Mouse (Mus musculus): ENCODE data around the gene 3110082I17Rik. TPM values are rescaled to one million over a fixed set of nuclear protein-coding genes. Genes with fewer than 3 reads are reported as not detected.
A peak's percentile ranks its signal among the peaks of the same experiment; 100 is the strongest.

The 3110082I17Rik gene
- total RNA-seq (2015) (12.4 and 15.8 TPM in 2 replicates), total RNA-seq (2017) (10.8 and 11.4 TPM in 2 replicates)

DNA sequence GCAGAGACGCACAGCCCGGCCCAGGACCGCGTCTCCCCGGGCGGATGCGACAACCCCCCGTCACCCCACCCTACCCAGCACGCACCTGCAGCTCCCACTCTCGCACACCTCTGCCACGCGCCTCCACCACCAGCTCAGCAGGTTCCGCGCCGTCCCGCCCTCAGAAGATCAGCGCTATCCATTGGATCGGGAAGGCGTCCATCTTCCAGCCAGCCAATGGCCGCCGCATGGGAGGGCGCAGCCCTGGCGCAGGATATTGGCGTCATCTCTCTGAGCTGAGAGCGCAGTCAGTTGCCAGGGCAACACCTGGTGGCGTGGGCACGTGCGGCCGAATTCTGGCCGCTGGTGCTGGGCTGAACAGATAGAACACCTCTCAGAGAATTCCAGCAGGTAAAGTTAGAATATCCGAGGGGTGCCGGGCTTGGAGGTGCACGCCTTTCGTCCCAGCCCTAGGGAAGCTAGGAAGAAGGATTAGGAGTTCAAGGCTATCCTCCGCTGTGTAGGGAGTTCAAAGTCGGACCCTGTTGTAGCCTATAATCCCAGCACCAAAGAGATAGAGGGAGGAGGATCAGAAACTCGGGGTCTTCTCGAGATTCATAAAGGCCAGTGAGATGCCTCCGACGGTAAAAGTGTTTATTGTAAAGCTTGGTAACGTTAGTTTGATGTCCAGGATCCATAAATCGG lies at the start of gene 3110082I17Rik:
Gene 3110082I17Rik (minus strand): TSS at position 144 of the 684 bp plus-strand sequence.
- ATAC-seq (ENCODE audit: poor library complexity, severe bottlenecking) = peak; percentile 100

DNA sequence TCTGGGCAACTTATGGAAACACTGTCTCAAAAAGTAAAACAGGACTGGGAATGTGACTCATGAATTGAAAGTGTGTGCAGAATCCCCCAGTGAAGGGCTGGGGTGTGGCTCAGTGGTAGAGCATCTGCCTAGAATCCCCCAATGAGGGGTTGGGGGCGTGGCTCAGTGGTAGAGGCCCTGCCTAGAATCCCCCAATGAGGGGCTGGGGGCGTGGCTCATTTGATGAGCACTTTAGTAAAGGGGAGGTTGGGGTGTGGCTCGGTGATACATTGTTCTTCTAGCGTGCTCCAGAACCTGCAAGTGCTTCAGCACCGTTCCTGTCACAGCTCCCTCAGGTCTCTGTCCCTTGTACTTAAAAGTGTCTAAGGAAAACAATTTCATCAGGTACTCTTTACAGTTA lies 45.9 kb upstream of the 3110082I17Rik start:
- ATAC-seq (ENCODE audit: poor library complexity, severe bottlenecking) = no peak

DNA sequence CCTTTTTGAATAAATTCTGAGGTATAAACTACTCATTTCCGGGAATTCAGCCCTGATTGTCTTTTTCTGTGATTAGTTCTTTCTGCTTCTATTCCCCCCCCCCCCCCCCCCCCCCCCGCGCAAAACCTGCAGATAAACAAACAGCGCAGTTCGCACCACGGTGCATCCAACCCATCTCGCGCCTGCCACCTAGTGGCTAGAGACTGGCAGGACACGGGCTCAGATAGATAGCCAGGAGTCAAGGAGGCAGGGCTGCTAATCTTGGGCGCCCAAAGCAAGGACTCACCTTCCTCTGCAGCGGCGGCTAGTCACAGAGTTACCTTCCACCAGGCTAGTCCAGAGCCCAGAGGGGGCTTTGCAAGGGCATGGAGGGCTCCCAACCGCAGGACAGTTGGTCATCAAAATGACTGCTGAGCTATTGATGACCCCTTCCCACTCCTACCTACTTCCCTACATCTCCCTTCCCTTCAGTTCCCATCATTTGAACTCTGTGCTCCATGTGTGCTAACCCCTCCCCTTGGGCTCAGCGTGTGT lies 44.8 kb upstream of the 3110082I17Rik start:
- ATAC-seq (ENCODE audit: poor library complexity, severe bottlenecking) = peak; percentile 99

DNA sequence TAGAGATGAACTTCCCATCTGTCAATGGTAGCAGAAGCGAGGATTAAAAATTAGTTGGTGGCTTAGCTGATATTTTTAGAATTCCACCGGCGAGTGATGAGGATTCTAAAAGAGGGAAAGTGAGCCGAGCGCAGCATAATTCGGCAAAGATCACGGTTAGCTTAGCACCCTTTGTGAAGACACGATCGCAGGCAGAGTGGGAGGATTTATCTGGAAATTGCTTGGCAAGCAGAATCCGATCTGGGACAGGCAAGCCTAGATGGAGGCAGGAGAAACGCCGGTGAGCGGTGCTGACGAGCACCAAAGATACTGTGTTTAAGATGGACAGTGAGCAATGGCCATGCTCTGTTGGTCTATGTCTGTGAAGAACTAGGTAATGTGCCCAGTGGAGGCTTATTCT lies 42.0 kb upstream of the 3110082I17Rik start:
- no peak for ATAC-seq (ENCODE audit: poor library complexity, severe bottlenecking)

DNA sequence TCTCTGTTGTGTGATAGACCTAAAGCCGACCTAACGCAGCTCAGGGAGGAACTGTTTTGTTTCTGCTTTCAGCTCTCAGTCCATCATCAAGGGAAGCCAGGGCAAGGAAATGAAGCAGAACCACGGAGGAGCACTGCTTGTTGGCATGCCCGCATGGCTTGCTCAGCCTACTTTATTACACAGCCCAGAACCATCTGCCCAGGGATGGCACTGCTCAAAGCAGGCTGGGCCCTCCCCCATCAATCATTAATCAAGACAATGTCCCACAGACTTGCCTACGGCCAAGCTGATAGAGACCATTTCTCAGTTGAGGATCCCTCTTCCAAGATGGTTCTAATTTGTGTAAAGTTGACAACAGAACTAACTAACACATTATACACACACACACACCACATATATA lies 38.5 kb upstream of the 3110082I17Rik start:
- no peak for ATAC-seq (ENCODE audit: poor library complexity, severe bottlenecking)

DNA sequence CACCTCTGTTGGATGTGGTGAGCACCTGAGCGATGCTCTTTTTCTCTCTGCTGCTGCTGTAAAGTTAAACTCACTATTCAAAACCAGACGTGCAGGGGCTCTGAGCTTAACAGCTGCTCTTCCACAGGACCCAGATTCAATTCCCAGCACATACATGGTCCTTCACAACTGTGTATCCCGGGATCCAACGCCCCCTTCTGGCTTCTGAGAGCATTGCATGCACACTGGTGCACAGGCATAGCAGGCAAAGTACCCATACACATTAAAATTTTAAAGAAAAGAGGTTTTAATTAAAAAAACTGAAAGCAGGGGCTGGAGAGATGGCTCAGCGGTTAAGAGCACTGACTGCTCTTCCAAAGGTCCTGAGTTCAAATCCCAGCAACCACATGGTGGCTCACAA lies 36.6 kb upstream of the 3110082I17Rik start:
- ATAC-seq (ENCODE audit: poor library complexity, severe bottlenecking) = no peak

DNA sequence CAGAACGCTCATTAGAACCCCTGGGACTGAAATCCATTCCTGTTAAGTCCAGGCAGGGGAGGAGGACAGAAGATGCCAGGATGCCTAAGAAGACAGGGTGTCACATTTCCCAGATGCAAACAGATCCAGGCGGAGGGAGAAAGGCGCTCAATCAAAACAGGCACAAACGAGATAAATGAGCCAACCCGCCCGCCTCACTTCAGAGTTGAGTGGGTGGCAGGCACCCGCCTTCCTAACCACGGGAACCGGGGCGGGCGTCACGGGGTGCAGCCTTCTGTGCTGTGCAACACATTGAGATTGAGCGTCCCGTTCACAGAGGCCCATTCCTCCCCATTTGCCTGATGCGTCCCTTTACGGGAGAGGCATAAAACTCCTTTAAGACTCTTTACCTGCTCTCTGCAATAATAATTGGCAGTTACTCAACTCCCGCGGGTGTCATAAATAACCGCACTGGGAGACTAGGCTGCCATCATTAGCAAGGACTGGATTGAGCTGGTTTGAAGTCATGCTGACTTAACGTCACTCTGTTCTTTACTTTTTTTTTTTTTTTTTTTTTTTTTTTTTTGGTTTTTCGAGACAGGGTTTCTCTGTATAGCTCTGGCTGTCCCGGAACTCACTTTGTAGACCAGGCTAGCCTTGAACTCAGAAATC lies 34.8 kb upstream of the 3110082I17Rik start:
- ATAC-seq (ENCODE audit: poor library complexity, severe bottlenecking) = no peak

DNA sequence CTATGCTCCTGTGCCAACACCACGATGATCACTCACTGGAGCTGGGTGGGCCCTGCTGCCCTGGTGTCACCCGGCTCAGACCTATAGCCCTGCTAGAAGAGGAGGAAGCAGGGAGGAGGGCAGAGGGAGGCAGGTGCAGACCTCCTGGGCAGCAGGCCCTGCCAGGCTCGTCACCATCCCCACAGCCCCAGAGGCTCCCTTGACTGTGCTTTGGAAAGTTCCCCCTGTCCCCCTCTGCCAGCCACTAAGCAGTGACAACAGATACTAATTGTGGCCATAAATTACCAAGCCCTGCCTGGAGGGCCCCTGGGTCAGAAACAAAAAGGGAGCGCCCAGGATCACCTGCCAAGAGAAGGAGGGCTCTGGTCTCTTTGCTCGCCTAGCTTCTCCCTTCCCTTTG lies 33.4 kb upstream of the 3110082I17Rik start:
- no peak for ATAC-seq (ENCODE audit: poor library complexity, severe bottlenecking)

DNA sequence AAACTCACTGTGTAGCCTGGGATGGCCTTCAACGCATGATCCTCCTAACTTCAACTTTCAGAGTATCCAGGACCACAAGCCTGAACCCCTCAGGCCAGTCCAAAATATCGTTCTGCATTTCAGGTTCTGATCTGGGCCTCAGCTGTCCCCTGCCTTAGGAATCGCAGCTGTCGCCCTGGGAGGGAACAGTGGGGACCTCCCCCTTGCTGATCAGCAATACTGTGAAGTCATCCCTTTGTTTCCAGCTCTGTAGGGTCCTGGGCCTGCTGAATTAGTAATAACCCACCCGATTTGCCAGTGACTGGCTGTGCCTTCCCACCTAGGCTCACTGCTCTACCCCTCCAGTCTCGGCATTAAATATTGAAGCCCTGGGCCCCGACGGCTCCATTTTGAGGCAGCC lies 31.0 kb upstream of the 3110082I17Rik start:
- ATAC-seq (ENCODE audit: poor library complexity, severe bottlenecking) = no peak

DNA sequence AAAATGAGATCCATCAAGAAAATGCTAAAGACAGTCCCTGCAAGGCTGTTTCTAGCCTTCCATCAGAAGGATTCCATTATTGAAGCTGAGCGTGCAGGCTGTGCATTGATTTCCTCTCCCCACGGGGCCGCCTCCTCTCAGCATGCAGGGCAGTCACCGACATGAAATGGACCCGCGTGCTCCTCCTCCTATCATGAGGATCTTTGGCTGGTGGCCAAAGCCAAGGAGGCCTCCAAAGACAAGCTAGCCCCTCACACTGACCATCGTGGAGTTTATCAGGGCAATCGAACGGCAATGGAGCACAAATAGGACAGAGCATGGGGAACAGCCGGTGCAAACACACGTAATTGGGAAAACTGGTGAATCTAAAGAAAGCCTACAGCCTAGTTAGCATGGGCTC lies 29.8 kb upstream of the 3110082I17Rik start:
- no peak for ATAC-seq (ENCODE audit: poor library complexity, severe bottlenecking)

- peak; percentile 94 for ATAC-seq (ENCODE audit: poor library complexity, severe bottlenecking)
These were observed 24.0 kb upstream of the 3110082I17Rik start, which contains the start of gene Zfand2a for GRCm38 (mm10) chr5:139484185-139484814. Zfand2a (minus strand) TSS chr5:139484549.

DNA sequence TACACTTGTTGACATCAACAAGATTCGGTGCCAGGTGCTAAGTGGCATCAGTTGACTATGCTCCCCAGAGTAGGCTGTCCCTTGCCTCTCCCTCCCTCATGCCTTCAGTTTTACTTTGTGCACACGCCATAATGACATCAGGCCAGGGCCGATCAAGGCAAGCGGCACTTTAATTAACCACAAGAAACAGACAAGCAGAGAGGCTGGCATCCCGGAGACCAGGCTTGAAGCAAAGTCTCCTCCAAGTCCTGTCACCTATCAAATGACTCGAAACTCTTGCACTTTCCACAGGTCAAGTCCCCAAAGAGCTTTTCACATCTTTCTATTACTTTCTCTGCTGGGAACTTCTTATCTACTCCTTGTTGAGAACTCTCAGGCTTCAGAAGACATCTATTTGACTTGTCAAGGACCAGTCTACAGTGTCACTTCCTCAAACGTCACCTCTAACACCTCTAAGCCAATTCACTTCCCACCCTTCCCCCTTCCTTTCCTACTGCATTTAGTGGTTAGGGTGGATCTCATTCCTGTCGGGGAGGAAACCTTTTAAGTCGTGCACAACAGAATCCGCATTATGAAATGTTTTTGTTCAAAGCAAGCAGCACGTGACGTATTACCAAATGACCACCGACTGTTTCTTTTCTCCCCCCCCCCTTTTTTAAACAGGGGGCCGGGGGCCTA lies 23.0 kb upstream of the 3110082I17Rik start:
- ATAC-seq (ENCODE audit: poor library complexity, severe bottlenecking) = peak; percentile 28; the same call in 1 of the 2 replicates

DNA sequence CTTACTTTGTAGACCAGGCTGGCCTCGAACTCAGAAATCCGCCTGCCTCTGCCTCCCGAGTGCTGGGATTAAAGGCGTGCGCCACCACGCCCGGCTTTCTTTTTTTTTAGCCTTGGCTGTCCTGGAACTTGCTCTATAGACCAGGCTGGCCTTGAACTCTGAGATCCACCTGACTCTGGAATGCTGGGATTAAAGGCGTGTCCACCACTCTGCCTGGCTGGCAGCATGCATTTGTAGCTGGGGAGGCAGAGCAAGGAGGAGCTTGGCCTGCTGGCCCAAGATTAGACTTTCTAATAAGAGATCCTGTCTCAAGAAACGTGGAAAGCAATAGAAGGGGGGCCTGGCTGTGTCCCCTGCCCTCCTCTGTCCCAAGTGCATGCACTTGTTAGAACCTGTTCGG lies 20.1 kb upstream of the 3110082I17Rik start:
- ATAC-seq (ENCODE audit: poor library complexity, severe bottlenecking) = no peak

GRCm38 (mm10) chr5:139479088-139479487 lies 18.8 kb upstream of the 3110082I17Rik start:
- ATAC-seq (ENCODE audit: poor library complexity, severe bottlenecking) = 0 out of 2 replicates have a peak, but pooled peaks have one; percentile 19

- no peak for ATAC-seq (ENCODE audit: poor library complexity, severe bottlenecking)
These were observed 14.4 kb upstream of the 3110082I17Rik start for GRCm38 (mm10) chr5:139474741-139475140.

GRCm38 (mm10) chr5:139467998-139468397 lies 7.7 kb upstream of the 3110082I17Rik start:
- ATAC-seq (ENCODE audit: poor library complexity, severe bottlenecking) = peak; percentile 27; the same call in 1 of the 2 replicates

DNA sequence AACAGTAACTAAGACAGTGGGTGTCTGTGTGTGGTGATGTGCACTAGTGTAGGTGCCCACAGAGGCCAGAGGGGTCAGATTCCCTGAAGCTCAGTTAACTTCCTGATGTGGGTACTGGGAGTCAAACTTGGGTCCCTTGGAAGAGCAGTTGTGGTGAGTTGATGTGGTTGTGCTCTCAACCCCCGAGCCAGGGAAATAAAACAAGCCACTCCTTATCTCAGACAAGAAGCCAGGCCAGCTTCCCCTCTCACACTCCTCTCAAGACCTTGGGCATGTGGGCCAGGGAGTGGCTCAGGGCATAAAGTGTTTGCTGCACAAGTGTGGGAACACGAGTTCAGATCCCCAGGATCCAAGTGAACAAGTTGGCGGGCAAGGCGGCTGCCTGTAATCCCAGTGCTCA lies 6.5 kb upstream of the 3110082I17Rik start:
- no peak for ATAC-seq (ENCODE audit: poor library complexity, severe bottlenecking)

DNA sequence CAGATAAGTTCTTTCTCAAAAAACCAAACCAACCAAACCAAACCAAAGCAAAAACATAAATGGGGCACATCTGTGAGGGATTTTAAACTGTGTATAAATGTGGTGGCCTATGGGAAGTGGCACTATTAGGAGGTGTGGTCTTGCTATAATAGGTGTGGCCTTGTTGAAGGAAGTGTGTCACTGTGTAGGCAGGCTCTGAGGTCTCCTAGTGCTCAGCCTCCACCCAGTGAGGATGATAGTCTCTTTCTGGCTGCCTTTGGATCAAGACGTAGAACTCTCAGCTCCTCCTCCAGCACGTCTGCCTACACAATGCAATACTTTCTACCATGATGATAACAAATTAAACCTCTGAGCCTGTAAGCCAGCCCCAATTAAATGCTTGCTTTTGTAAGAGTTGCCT lies 6.0 kb upstream of the 3110082I17Rik start:
- ATAC-seq (ENCODE audit: poor library complexity, severe bottlenecking) = no peak

DNA sequence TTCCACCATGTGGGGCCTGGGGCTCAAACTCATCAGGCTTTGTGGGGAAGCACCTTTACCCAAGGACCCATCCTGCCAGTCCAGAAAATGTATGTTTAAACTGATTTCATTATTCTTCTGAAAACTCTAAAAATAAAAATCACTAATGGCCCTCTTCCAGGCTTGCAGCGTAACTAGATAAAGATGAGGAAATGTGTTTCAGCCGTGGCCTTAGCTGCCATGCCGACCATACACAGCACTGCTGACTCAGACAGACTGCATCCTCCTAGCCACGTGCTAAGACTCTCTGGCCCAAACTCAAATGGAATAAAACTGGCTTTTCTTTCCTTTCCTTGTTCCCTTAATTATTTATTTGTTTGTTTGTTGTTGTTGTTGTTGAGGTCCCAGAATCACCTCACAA lies 4.5 kb upstream of the 3110082I17Rik start:
- no peak for ATAC-seq (ENCODE audit: poor library complexity, severe bottlenecking)

- ATAC-seq (ENCODE audit: poor library complexity, severe bottlenecking) = no peak
These were observed 389 bp downstream of the 3110082I17Rik start for GRCm38 (mm10) chr5:139459938-139460337.

- no peak for ATAC-seq (ENCODE audit: poor library complexity, severe bottlenecking)
These were observed 3.1 kb downstream of the 3110082I17Rik start for GRCm38 (mm10) chr5:139457241-139457640.
